In genomic region chr2:152629904-152630303, GRCm38 (mm10) we compare ENCODE assay signal across 22 mouse cellular contexts. TPM values are rescaled to one million over a fixed set of nuclear protein-coding genes. Genes with fewer than 3 reads are reported as not detected.
"Had no signal": no experiment of that assay in that cellular context is flagged by ENCODE, and none has a peak within 500 bp of the region (broad histone marks: within the 10 kb centered on the region; RNA-seq: fewer than 3 reads in every experiment).

No protein-coding gene starts in this region.

- H3K9me3 ChIP-seq: limb, embryonic 12.5 days; liver, embryonic 13.5 days; lung, embryonic 15.5 days; megakaryocyte, embryonic 14.5 days; midbrain, embryonic 15.5 days; neural tube, embryonic 13.5 days had no signal

- H3K4me2 ChIP-seq: limb, embryonic 12.5 days; liver, embryonic 13.5 days; lung, embryonic 15.5 days; midbrain, embryonic 11.5 days; midbrain, embryonic 15.5 days; neural tube, embryonic 13.5 days had no signal

- H3K9ac ChIP-seq: limb, embryonic 12.5 days; liver, embryonic 13.5 days; liver, postnatal 0 days; lung, embryonic 15.5 days; midbrain, embryonic 15.5 days; neural tube, embryonic 13.5 days had no signal

- ATAC-seq: midbrain, embryonic 15.5 days had no signal

- H3K4me3 ChIP-seq: layer of hippocampus, adult 2 months; limb, embryonic 12.5 days; liver, embryonic 13.5 days; lung, embryonic 15.5 days; megakaryocyte, embryonic 14.5 days; midbrain, embryonic 15.5 days; neural tube, embryonic 13.5 days had no signal

- H3K36me3 ChIP-seq: limb, embryonic 12.5 days; liver, embryonic 13.5 days; lung, embryonic 15.5 days; midbrain, embryonic 15.5 days; neural tube, embryonic 13.5 days had no signal

- DNase-seq: kidney, postnatal 36 days; liver; liver, embryonic 13.5 days; lung, postnatal 14 days; retina, postnatal 1 day; right cerebral cortex, postnatal 4 days; spleen, adult 18-20 months; thymus, adult 18-20 months; thymus, postnatal 14 days had no signal

- H3K27ac ChIP-seq: layer of hippocampus, adult 2 months; limb, embryonic 12.5 days; liver, embryonic 13.5 days; lung, embryonic 15.5 days; macrophage; midbrain, embryonic 15.5 days; neural tube, embryonic 13.5 days had no signal

RNA-seq across cellular contexts. Expression of gene Rem1, which starts 3.2 kb away (rescaled TPM):
- total RNA-seq: monocyte, adult 5-6 weeks had no signal
- polyA plus RNA-seq: macrophage had no signal

RNA-seq across cellular contexts. Expression of gene Defb25, which starts 7.1 kb away (rescaled TPM):
- total RNA-seq: layer of hippocampus, adult 2 months; layer of hippocampus, postnatal 10 days; left cerebral cortex, postnatal 36 days; monocyte, adult 5-6 weeks had no signal
- polyA plus RNA-seq: limb, embryonic 12.5 days; liver, embryonic 13.5 days; lung, embryonic 15.5 days; macrophage; midbrain, embryonic 11.5 days; midbrain, embryonic 15.5 days; neural tube, embryonic 13.5 days had no signal

RNA-seq across cellular contexts. Expression of gene Defb36, which starts 25.8 kb away (rescaled TPM):
- total RNA-seq: layer of hippocampus, adult 2 months; layer of hippocampus, postnatal 10 days; left cerebral cortex, postnatal 36 days; monocyte, adult 5-6 weeks had no signal
- polyA plus RNA-seq: limb, embryonic 12.5 days; liver, embryonic 13.5 days; liver, postnatal 0 days; lung, embryonic 15.5 days; macrophage; midbrain, embryonic 11.5 days; midbrain, embryonic 15.5 days; neural tube, embryonic 13.5 days; stomach, embryonic 14.5 days had no signal

RNA-seq across cellular contexts. Expression of gene Defb45, which starts 30.7 kb away (rescaled TPM):
- total RNA-seq: layer of hippocampus, adult 2 months; layer of hippocampus, postnatal 10 days; left cerebral cortex, postnatal 36 days; monocyte, adult 5-6 weeks had no signal
- polyA plus RNA-seq: limb, embryonic 12.5 days; liver, embryonic 13.5 days; liver, postnatal 0 days; lung, embryonic 15.5 days; macrophage; midbrain, embryonic 11.5 days; midbrain, embryonic 15.5 days; neural tube, embryonic 13.5 days; stomach, embryonic 14.5 days had no signal
